Comparison of ENCODE assay signal across 15 mouse cellular contexts in the genomic region with DNA sequence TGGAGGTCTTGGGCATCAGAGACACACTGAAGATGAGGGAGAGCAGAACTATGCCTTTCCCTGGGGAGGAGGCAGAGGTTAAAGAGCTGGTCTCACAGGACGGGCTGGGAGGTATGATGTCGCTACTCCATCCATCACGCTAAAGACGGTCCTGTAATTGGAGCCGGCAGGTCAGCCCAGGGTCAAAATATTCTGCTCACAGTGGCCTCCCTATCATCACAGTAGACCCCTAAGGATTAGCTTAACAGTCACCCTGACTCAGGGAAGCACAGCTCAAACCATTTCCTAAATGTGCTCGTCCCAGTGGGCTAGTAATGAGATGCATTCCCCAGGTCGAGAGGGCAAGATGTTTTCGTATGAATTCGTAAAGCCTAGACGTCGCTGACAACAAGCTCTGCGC. TPM values are rescaled to one million over a fixed set of nuclear protein-coding genes. Genes with fewer than 3 reads are reported as not detected.
DNase-seq lines count a peak whose midpoint lies in the region; ATAC-seq lines count a peak whose summit lies in the region.
"Had no signal": no experiment of that assay in that cellular context is flagged by ENCODE, and none has a peak within 500 bp of the region (broad histone marks: within the 10 kb centered on the region; RNA-seq: fewer than 3 reads in every experiment).

No protein-coding gene starts in this region.

- ATAC-seq in heart, embryonic 13.5 days (ENCODE audit: extremely low read depth, insufficient number of reproducible peaks, low FRiP score, low TSS enrichment) = no peak
- no peak for ATAC-seq in lung, embryonic 16.5 days (ENCODE audit: low read depth)

- no peak for DNase-seq in heart, adult 9 months (ENCODE audit: low spot score in 2 of 2)
- no peak for DNase-seq in lung, adult 18-20 months
- DNase-seq in embryo, embryonic 10.5 days (ENCODE audit: low spot score) = peak; percentile 79
- peak; percentile 11 for DNase-seq in forelimb bud, embryonic 11.5 days (ENCODE audit: low read depth, low spot score)
- DNase-seq in adrenal gland, adult 8-10 months = no peak
- no peak for DNase-seq in left cerebral cortex, postnatal 10 days (ENCODE audit: extremely low spot score in 1 of 2, low spot score in 2 of 2)
- DNase-seq: adrenal gland, postnatal 25 days; gastrocnemius, postnatal 10 days; kidney, adult 18-20 months; right cerebral cortex, postnatal 4 days had no signal

- H3K27me3 ChIP-seq in heart, embryonic 13.5 days (replicated peaks) = no peaks in the 10 kb centered on the region
- no peaks in the 10 kb centered on the region; the same call in 1 of the 2 replicates for H3K27me3 ChIP-seq in lung, embryonic 16.5 days (ENCODE audit: control insufficient read depth, insufficient read depth, low read depth, low read length)
- H3K27me3 ChIP-seq: hindbrain, embryonic 12.5 days; stomach, embryonic 15.5 days had no signal

- no peaks in the 10 kb centered on the region for H3K9me3 ChIP-seq in heart, embryonic 13.5 days
- no peaks in the 10 kb centered on the region for H3K9me3 ChIP-seq in lung, embryonic 16.5 days (ENCODE audit: control insufficient read depth, low read length)
- H3K9me3 ChIP-seq: hindbrain, embryonic 12.5 days; stomach, embryonic 15.5 days had no signal

- H3K27ac ChIP-seq in heart, embryonic 13.5 days (replicated peaks) = no peak overlapping the region
- no peak overlapping the region for H3K27ac ChIP-seq in lung, embryonic 16.5 days (ENCODE audit: low read length)
- H3K27ac ChIP-seq: hindbrain, embryonic 12.5 days; stomach, embryonic 15.5 days had no signal

- no peak overlapping the region for H3K9ac ChIP-seq in heart, embryonic 13.5 days
- H3K9ac ChIP-seq in lung, embryonic 16.5 days (ENCODE audit: low read length) = peak overlapping the region; percentile 14; the same call in 1 of the 2 replicates
- H3K9ac ChIP-seq: hindbrain, embryonic 12.5 days; stomach, embryonic 15.5 days had no signal

- no peak overlapping the region for H3K4me3 ChIP-seq in heart, embryonic 13.5 days
- no peak overlapping the region for H3K4me3 ChIP-seq in lung, embryonic 16.5 days (ENCODE audit: low read length)
- H3K4me3 ChIP-seq: hindbrain, embryonic 12.5 days; stomach, embryonic 15.5 days had no signal

- 31% methylated on average over 12 of the region's 12 CpGs for WGBS in heart, embryonic 13.5 days
- 20% methylated on average over 12 of the region's 12 CpGs for WGBS in lung, embryonic 16.5 days

- H3K4me2 ChIP-seq in heart, embryonic 13.5 days = peak overlapping the region; percentile 21
- H3K4me2 ChIP-seq in lung, embryonic 16.5 days (ENCODE audit: low read depth, low read length) = no peak overlapping the region
- H3K4me2 ChIP-seq: hindbrain, embryonic 12.5 days had no signal

- intact Hi-C loops in left cerebral cortex, postnatal 10 days (cut with DNase I) = loop anchor here (5.0 to 10.0 kb wide), 2 partner anchors 1007 to 1519 kb away; a partner anchor contains a TSS

- H3K36me3 ChIP-seq in heart, embryonic 13.5 days = no peaks in the 10 kb centered on the region
- no peaks in the 10 kb centered on the region for H3K36me3 ChIP-seq in lung, embryonic 16.5 days (ENCODE audit: control insufficient read depth, insufficient read depth, low read length)
- H3K36me3 ChIP-seq: G1E; hindbrain, embryonic 12.5 days; stomach, embryonic 15.5 days had no signal

- H3K4me1 ChIP-seq in heart, embryonic 13.5 days = peaks cover 22% of the 10 kb centered on the region
- peaks cover 12% of the 10 kb centered on the region for H3K4me1 ChIP-seq in lung, embryonic 16.5 days (replicated peaks; ENCODE audit: control insufficient read depth, insufficient read depth, low read length)

RNA-seq across cellular contexts. Expression of a gene that starts 53.7 kb away (rescaled TPM):
- polyA plus RNA-seq in heart, embryonic 13.5 days (2015; fragmentation: Nextera tagmentation; extraction: Ambion mirVana) = 4.9 TPM in 2 replicates
- polyA plus RNA-seq in lung, embryonic 16.5 days (2015; fragmentation: Nextera tagmentation; extraction: Ambion mirVana) = 7.5 and 10.2 TPM in 2 replicates
- total RNA-seq in adrenal gland, adult 8-10 months (2022) = 10 to 100 TPM; 21.1 to 25.5 (median 23.7) TPM
- total RNA-seq in left cerebral cortex, postnatal 10 days (2021) = 10 to 100 TPM; 17.6 to 19.8 TPM

Comparison
In these comparisons a context has a peak if more than half of its experiments do, and no peak if none do; other contexts are left out.
1. DNase-seq: peak in embryo, embryonic 10.5 days (single experiment) and forelimb bud, embryonic 11.5 days (single experiment); none in heart, adult 9 months (0 of 2), lung, adult 18-20 months (0 of 2), adrenal gland, adult 8-10 months (single experiment) and left cerebral cortex, postnatal 10 days (0 of 2).